Mouse (Mus musculus) induced T-regulatory cell, adult 2 months (primary cell): ENCODE data around the gene Mfsd4b3.
"Not testable (repeated sequence)": the region's sequence is repeated elsewhere in the genome, so short reads cannot be mapped to it uniquely, and the experiment has no call there.

ENCODE experiments used
- DNase-seq: peaks from one replicate; pipeline ENCODE4 v3.0.0-alpha.2; 2012; ENCODE audit warnings: low read depth

Mfsd4b3 gene

DNA sequence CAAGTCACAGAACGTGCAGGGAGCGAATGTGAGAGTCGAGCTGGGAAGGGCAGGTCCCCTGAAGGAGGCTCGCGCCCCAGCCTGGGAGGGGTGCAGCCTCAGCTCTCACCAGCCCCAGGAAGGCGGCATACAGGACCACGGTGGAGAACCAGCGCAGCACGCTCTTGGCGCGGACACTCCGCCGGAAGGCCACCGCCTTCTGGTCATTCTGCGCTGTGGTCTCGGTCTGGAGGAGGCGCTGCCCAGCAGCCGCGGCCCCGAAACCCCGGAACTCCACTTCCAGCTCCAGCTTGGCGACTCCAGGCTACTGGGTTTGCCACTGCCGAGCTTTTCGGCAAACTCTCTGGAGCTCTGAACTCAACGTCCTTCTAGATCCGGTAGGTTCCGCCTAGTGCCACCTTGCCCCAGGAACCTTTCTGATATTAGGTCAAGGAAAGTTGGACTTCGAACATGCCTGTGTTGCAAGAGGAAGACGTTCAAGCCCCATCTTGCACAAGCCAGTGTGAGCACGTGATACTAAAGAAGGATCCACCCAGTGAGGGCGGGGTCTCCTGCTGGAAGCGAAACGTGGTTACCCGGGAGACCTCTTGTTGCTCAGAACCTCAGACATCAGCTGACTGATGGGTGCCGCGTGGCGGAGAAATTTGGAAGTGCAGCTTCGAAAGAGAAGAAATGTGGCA, at the start of gene Mfsd4b3:
Gene Mfsd4b3 (minus strand): TSS at position 393 of the 680 bp plus-strand sequence.
- DNase-seq, result peak; percentile 97

DNA sequence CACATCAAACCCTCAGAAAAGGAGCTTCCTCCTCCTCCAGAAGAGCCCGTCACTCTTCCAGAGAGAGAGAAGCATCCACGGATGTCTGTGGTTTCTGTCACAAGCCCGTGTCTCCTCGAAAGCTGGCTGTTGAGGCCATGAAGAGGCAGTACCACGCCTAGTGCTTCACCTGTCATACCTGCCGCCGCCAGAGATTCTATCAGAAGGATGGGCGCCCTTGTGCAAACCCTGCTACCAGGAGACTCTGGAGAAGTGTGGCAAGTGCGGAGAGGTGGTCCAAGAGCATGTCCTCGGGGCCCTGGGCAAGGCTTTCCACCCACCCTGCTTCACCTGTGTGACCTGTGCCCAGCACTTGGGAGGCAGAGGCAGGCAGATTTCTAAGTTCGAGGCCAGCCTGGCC, 49.6 kb upstream of the Mfsd4b3 start:
- no peak for DNase-seq

DNA sequence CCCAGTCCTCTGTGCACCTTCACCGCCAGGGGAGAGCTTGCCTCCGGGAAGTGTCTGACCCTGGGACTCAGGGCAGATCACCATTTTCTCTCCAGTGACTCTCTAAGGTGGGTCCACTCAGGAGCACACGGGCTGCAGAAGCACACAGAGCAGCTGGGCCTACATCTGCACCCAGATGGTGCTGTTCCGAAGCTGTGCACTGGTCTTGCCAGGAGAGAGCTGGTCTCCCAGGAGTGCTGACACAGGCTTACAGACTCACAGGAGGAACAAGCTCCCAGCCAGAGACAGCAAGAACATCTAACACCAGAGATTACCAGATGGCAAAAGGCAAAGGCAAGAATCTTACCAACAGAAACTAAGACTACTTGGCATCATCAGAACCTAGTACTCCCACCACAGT, 48.9 kb upstream of the Mfsd4b3 start:
- not testable (repeated sequence) for DNase-seq

DNA sequence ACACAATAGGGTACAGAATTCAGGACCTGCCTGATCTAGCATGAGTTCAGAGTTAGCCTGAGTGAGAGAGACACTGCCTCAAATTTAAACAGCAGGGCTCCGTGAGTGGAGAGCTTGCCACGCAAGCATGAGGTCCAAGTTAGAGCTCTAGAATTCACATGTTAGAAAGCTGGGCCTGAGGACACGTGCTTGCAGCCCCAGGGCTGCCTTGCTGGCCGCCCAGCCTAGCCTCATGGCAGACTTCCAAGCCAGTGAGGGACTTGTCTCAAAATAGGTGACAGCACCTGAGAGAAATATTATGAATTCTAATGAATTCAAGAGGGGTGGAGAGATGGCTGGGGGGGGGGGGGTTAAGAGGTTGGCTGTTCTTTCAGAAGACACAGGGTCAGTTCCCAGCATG, 48.0 kb upstream of the Mfsd4b3 start:
- DNase-seq, result no peak

DNA sequence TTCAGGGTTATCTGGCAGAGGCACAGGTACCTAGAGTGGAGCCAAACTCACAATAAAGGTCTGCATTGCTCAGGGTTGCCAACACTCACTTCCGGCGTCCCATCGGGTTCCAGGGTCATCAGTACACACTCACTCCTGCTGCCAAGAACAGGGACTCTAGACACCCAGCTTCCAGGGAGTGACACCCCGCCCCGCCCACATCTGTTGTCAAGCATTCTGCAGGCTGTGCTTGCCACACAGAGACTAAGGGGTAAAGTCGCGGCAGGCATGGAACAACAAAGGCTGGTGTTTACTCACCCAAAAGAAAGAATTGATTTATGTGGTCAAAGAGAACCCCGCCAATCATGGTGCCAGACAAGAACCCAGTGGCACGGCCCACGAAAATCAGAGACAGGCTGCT, 47.0 kb upstream of the Mfsd4b3 start:
- no peak for DNase-seq

DNA sequence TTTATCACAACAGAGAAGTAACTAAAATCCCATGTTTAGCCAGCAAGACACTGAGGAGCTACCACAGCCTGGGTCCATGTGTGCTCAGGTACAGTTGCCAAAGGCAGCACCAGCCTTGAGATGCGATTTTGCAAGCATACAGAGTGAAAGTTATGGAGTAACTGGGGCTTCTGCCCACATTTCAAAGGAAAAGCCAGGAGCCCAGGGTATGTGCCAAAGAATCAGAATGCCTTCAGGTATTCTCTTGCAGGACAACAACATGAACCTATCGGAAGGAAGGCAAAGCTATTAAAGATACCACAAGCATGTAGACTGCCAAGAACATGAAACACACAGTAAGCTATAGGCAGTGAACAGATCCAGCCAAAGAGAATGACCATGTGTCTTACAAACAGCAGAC, 40.8 kb upstream of the Mfsd4b3 start:
- DNase-seq, result no peak

DNA sequence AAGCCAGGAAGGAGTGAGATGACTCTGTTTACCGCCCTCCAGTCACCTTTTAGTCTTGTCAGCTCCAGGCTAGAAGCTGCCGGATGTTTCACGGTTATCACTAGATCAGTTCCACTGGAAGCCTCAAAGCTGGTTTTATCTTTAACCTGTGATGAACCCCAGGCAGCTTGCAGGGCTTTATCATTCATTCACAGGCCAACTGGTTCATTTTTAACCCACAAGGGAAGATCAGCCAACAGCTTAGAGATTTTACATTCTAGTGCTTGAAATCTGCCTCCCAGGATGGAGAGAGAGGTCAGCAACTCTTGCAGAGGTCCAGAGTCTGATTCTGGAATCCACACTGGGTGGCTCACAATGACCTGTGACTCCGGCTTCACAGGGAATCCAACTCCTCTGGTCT, 31.2 kb upstream of the Mfsd4b3 start:
- peak; percentile 85 for DNase-seq

DNA sequence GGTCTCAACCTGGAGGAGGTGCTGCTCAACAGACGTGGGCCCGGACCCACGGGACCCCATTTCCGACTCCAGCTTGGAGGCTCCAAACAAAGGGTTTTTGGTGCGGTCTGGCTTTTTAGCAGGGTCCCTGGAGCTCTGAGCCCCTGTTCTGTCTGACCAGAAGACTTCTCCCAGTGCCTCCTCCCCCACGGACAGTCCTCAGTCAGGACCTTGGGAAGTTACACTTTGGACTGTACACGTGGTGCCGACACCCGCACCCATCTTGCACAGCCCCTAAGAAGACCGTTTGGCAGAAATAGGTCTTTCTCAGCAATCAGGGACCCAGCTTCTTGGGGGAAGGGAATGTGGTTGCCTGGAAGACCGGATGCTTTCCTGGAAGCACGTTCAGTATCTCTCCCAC, 26.5 kb upstream of the Mfsd4b3 start, which contains the start of gene Mfsd4b5:
Gene Mfsd4b5 (minus strand): TSS at position 181 of the 400 bp plus-strand sequence.
- DNase-seq, result no peak

DNA sequence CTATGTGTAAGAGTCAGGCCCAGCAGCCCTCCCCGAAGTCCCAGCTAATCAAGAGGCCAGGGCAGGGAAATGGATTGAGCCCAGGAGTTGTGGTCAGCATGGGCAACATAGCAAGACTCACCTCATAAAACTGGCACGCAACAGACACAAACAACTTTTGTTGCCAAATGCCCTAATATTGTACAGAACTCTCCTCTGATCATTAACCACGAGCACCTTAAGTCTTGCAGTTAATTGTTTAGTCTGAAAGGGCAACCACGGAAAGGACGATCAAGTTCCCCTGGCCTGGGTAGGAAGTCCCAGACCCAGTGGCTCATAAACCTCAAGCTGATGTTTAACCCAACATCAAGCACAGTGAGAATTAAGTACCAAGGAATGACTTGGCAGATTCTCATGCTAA, 22.7 kb upstream of the Mfsd4b3 start:
- no peak for DNase-seq

DNA sequence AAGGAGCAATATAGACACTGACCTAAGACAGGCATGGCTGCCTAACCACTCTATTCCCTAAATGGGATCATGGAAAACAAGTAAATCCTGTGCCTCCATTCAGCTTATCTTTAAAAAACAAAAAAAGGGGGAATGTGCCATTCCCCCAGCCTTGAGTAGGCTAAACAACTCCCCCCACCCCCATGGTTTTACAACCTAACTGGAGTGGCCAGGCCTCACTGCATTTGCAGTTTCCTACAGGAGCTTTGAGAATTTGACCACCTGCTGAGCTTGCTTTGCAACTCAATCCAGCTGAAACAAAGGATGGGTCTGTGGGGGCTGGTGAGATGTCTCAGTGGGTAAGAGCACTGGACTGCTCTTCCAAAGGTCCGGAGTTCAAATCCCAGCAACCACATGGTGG, 18.3 kb upstream of the Mfsd4b3 start:
- no peak for DNase-seq

DNA sequence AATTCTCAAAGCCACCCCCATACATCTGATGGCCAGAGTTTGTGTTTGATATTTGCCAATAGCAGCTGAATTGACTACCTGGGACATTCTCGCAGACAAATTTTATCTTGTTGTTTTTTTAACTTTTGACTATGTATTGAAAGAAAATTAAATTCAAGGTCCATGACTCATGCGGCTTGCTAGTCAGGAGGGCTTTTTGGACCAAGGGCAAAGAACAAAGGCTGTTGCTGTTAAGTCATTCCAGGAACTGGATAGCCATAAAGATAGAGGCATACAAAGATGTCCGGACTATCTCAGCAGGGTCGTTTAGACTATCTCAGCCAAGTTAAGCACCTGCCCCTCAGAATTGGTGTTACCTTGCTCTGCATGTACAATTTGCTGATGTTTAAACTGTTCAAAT, 17.4 kb upstream of the Mfsd4b3 start:
- DNase-seq, result no peak

DNA sequence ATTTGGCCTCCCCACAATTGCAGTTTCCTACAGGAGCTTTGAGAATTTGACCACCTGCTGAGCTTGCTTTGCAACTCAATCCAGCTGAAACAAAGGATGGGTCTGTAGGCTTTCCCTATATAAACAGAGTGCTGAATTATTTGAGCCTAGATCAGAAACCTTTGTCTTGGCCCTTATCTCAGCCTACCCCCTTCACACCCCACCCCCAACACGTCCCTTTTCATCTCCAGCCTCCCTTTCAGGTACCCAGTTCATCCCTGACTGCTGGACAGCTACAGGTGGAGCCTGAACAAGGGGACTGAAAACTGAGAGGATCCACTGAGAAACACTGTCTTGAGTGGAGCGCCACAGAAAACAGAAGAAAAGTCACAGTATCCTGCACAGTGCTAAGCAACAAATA, 15.8 kb upstream of the Mfsd4b3 start:
- no peak for DNase-seq

DNA sequence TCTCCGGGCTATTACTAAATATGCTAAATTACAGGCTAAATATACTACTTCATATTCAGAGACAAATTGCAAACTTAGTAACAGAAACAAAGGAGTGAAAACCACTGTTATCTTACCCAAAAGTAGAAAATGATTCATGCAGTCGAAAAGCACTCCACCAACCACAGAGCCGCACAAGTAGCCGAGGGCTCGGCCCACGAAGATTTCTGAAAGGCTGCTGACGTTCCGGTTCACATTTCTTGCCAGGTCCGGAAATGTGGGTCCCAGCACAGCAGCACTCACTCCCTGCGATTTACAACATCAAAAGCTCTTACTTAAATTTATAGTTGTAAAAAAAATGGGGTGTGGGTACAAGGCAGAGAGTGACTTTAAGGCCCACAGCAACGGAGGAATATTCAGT, 15.0 kb upstream of the Mfsd4b3 start:
- peak; percentile 26 for DNase-seq

DNA sequence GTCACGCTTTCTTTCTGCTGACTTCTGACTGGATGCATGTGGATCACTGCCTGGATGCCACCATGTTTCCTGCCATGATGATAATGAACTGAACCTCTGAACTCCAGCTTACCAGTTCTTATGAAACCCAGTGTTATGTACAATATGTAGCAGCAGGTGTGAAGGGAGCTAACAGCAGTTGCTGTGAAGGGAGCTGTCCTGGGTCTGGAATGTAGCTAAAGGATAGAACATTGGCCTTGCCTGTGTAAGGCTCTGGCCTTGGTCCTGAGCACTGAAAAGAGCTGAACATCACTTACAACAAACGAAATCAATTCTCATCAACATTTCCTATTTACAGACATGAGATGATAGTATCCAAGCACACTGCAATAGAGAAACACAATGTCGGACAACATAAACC, 7.6 kb upstream of the Mfsd4b3 start:
- DNase-seq, result no peak

DNA sequence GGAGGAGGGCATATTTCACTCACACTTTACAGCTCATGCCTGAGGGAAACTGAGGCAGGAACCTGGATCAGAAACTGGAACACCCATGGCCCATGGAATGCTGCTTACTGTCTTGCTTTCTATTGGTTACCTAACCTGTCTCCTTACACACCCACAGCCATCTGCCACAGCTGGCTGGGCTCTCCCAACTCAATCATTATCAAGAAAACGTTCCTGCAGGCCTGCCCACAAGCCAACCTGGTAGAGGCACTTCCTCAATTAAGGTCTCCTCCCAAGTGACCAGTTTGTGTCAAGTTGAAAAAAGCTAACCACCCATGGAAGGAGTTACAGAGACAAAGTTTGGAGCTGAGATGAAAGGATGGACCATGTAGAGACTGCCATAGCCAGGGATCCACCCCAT, 2.0 kb upstream of the Mfsd4b3 start:
- DNase-seq, result no peak

DNA sequence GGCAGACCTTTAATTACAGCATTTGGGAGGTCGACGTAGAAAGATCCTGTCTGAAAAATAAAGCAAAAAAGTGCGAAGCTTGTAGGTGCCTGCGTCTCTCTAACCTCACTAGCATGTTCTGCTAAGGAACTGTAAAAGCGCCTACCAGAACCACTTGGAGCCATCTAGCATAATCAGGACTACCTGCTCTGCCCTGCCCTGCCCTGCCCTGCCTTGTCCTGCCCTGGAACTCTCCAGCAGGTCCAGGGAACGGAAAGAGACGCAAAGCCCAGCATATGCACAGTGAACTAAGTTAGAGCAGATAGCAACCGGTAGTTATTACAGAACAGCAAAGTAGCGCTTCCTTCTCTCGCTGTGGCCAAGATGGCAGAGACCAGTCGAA, 479 bp upstream of the Mfsd4b3 start:
- no peak for DNase-seq

DNA sequence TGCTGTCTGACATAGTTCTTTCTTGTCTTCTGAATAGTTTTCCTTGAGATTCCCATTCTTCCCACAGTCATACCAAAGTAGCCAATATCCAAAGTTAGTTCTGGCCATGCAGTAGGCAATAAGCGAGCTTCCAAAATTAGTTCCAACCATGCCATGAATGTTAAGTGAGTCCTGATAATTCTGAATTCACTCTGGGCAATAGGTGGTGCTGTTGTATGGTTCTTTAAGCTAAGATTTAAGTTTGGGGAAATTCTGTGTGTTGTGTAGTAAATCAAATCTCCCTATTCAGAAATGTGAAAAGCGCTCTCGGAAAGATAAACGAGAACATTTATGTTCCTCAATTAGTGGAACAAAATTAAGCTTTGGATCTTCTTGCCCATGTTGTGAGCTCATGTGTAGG, 1.7 kb downstream of the Mfsd4b3 start:
- peak; percentile 54 for DNase-seq

DNA sequence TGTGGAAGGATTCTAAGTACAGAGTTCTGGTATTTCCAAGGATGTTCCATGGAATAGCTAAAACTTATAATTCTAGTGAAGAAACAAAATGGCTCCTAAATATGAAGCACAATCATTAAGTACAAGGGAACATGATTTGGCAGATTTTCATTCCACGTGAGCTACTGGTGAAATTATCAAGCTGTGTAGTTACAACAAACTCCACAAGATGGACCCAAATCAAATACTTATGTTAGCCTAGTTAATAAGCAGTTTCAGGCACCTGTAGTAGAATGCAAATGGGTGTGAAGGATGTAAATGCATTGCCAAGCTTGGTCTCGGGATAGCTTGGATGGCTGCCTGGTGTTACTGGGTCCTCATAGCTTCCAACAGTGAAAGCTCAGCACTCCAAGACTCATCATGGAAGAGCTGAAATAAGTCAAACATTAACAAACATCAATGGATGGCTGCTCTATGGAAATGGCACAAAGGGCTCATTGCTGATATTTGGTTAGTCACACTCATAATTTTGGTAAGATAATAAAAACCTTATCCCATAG, 3.5 kb downstream of the Mfsd4b3 start:
- peak; percentile 21 for DNase-seq

DNA sequence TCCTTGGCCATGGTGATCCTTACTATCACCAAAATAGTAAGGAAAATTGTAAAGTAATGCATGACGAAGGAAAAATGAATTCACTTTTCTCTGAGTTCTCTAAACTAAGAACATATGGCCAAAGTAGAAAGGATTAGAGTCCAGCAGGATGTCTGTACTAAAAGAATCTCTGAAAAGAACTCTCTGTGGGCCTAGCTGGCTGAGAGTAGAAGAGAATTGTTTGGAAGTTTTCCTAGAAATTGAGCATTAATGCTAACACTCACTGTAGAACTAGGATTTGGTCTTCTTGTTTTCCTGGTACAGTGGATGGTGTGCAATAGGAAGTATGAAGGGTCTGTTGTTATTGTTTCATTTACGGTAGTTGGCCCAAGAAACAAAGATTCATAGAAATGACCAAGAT, 4.8 kb downstream of the Mfsd4b3 start:
- no peak for DNase-seq

DNA sequence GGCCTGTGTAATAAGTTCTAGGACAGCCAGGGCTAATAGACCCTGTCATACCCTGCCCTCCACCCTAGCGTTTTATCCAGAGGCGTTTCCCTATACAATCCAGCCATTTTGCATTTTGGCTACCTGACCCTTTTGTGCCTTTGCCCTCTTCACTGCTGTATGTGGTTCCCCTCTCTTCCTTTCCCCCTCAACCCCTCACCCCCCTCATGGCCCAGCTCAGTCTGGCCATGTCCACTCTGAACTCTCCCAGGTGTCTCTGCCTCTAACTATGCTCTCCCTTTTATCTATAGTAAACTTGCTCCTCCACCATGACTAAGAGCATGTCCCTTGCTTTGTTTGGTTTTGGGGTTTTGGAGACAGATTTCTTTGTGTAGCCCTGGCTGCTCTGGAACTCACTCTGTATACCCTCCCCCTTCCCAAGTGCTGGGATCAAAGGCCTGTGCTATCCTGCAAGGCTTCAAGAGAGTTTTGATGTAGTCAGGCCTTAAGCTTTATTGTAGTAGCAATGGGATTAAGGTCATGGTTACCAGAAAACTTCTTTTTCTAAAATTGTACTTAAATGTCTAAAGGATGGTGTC, 10.5 kb downstream of the Mfsd4b3 start:
- DNase-seq, result no peak

DNA sequence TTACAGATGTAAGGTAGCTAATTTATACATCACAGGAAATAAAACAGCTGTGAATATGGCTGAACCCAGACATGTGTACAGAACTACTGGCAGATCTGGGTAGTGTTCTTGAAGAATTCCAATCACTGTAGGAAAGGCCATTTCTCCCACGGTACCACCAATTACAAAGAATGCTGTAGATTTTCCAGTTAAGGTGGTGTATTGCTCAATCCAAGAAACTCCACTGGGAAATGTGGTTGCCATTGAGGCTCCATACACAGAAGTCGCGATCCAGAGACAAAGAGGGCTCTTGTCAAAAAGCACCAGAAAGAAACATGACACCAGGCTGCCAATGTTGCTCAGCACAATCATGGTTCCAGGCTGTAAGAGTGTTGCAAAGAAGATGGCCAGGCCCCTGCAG, 12.8 kb downstream of the Mfsd4b3 start:
- DNase-seq, result not testable (repeated sequence)

DNA sequence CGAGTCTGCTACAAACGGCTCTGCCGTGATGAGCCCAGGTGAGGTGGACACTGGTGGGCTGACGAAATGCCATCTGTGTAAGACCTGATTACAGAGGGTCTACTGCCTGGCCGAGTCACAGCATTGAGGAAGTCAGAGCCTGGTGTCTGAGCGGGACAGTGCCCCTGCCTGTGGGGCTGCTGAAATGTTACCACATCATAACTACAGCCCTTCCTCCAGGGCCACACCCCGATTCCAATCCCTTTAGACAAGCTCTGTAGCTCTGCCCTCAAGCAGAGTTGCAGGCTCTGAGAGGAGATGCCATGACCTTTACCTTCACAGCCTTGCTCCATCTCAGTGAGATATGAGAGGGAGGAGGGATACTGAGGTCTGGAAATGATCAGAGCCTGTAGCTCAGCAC, 23.4 kb downstream of the Mfsd4b3 start:
- no peak for DNase-seq

DNA sequence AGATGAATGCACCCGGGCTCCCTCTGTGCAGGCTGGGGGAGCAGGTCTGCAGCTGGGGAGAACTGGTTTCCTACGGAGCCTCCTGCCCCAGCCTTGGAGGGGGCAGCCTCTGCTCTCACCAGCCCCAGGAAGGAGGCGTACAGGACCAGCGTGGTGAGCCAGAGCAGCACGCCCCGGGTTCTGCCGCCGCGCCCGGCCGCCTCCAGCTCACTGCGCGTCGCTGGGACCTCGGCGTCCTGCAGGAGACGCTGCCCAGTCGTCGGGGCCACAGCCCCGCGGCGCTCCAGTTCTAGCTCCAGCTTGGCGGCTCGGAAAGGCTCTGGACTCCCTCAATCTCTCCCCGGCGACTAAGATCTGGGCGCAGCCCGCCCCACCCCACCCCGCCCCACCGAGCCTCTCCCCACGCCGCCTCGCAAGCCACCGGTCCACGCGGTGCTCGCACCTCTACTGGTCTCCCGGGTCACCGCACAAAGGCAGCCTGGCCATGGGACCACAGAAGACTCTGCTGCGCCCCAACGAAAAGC, 33.3 kb downstream of the Mfsd4b3 start, which contains the start of gene Mfsd4b2:
Gene Mfsd4b2 (minus strand): TSS at position 308 of the 524 bp plus-strand sequence.
- no peak for DNase-seq

DNA sequence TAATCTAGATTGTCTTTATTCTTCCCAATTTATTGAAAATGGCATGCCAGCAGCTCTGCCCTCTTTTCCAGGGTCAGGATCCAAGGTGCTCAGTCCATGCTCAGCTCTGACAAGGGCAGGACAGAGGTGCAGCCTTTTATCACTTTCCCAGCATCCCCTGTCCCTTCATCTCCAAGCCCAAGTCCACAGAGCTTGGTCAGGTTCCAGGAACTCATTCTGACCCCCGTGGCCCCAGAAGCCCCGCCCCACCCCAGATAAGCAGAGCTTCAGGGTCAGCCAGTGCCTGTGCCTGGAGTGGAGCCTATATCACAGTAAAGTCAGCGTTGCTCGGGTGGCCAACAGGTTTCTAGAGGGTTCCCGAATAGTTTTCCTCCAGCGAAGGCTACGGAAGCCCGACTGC, 35.4 kb downstream of the Mfsd4b3 start:
- not testable (repeated sequence) for DNase-seq
